Mouse (Mus musculus): ENCODE measurements at regions not wholly inside any gene's neighbourhood (a gene's known extent, or its start where the extent isn't known, plus 50 kb on each side); places are given as distances from the start of the nearest gene placed in this dataset.
A peak's percentile ranks its signal among the peaks of the same experiment; 100 is the strongest.

GRCm38 (mm10) chr11:71976724-71977481 lies 60.4 kb downstream of the Aipl1 start:
- Histone ChIP-seq H3K4me3 (ENCODE audit: low read depth, low read length) (no peak overlapping the region), H3K27me3 (ENCODE audit: control insufficient read depth, insufficient read depth, low read length) (no peaks in the 10 kb centered on the region), H3K9ac (ENCODE audit: low read length) (no peak overlapping the region), H3K27ac (ENCODE audit: low read depth, low read length) (no peak overlapping the region), H3K4me2 (ENCODE audit: low read depth, low read length, severe bottlenecking) (no peak overlapping the region), H3K9me3 (ENCODE audit: control insufficient read depth, low read length) (no peaks in the 10 kb centered on the region), H3K4me1 (replicated peaks; ENCODE audit: control insufficient read depth, insufficient read depth, low read length) (no peaks in the 10 kb centered on the region), H3K36me3 (ENCODE audit: control insufficient read depth, insufficient read depth, low read length) (no peaks in the 10 kb centered on the region)
- DNase-seq (ENCODE audit: low spot score) (peak; percentile 39), ATAC-seq (replicated peaks; ENCODE audit: low FRiP score) (no peak)
- 81% methylated on average over 15 of the region's 15 CpGs for WGBS

DNA sequence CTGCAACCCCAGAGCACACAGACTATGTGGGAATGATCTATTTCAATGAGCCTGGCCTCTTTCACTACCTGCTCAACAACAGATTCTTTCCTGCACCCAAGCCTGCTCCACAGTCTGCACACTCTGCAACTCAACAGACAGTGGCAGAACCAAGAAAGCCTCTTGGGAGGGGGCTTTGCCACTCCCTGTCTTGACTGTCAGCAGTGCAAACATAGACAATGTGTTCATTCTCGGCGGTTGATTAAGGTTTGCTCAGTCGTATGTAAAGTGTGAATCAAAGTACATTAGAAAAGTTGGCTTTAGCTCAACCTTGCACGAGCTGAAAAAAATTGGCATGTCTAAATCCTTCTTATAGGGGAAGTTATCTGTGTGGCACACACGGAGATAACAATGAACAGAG lies 66.0 kb downstream of the Aipl1 start:
- no peak for DNase-seq (ENCODE audit: low spot score)
- Histone ChIP-seq H3K27me3 (ENCODE audit: control insufficient read depth, insufficient read depth, low read length) (no peaks in the 10 kb centered on the region), H3K4me3 (ENCODE audit: low read depth, low read length) (no peak overlapping the region), H3K4me2 (ENCODE audit: low read depth, low read length, severe bottlenecking) (no peak overlapping the region), H3K9ac (ENCODE audit: low read length) (no peak overlapping the region), H3K27ac (ENCODE audit: low read depth, low read length) (no peak overlapping the region), H3K36me3 (ENCODE audit: control insufficient read depth, insufficient read depth, low read length) (no peaks in the 10 kb centered on the region), H3K9me3 (ENCODE audit: control insufficient read depth, low read length) (no peaks in the 10 kb centered on the region), H3K4me1 (replicated peaks; ENCODE audit: control insufficient read depth, insufficient read depth, low read length) (no peaks in the 10 kb centered on the region)
- ATAC-seq (replicated peaks; ENCODE audit: low FRiP score) = no peak
- 83% methylated on average over 5 of the region's 5 CpGs for WGBS

- Histone ChIP-seq H3K4me2 (ENCODE audit: low read depth, low read length, severe bottlenecking) (no peak overlapping the region), H3K4me1 (replicated peaks; ENCODE audit: control insufficient read depth, insufficient read depth, low read length) (no peaks in the 10 kb centered on the region), H3K36me3 (ENCODE audit: control insufficient read depth, insufficient read depth, low read length) (no peaks in the 10 kb centered on the region), H3K27ac (ENCODE audit: low read depth, low read length) (no peak overlapping the region), H3K9me3 (ENCODE audit: control insufficient read depth, low read length) (no peaks in the 10 kb centered on the region), H3K9ac (ENCODE audit: low read length) (no peak overlapping the region), H3K4me3 (ENCODE audit: low read depth, low read length) (no peak overlapping the region), H3K27me3 (ENCODE audit: control insufficient read depth, insufficient read depth, low read length) (no peaks in the 10 kb centered on the region)
- WGBS = 88% methylated on average over 3 of the region's 3 CpGs
- ATAC-seq (replicated peaks; ENCODE audit: low FRiP score) = no peak
- no peak for DNase-seq (ENCODE audit: low spot score)
These were observed 75.0 kb downstream of the Aipl1 start for GRCm38 (mm10) chr11:71962306-71962705.

DNA sequence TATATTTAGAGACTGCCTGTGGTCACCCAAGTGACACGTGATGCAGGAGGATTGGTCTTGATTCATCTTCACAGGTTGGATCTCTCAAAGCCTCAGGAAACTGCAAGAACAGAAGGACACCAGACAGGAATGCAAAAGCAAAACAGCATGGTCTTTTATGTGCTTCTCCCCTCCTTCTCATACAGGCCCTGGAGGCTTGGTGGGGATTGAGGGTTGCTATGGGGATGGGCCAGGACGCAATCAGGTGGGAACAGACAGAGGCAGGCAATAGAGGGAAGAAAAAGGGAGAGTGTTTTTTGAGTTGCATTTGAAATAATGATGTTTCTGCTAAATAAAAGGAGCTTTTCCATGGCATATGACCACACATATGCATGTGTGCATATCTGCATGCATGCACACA lies 84.8 kb downstream of the Aipl1 start:
- Histone ChIP-seq H3K4me2 (ENCODE audit: low read depth, low read length, severe bottlenecking) (no peak overlapping the region), H3K27ac (ENCODE audit: low read depth, low read length) (no peak overlapping the region), H3K9ac (ENCODE audit: low read length) (no peak overlapping the region), H3K9me3 (ENCODE audit: control insufficient read depth, low read length) (no peaks in the 10 kb centered on the region), H3K4me1 (replicated peaks; ENCODE audit: control insufficient read depth, insufficient read depth, low read length) (no peaks in the 10 kb centered on the region), H3K4me3 (ENCODE audit: low read depth, low read length) (no peak overlapping the region), H3K36me3 (ENCODE audit: control insufficient read depth, insufficient read depth, low read length) (no peaks in the 10 kb centered on the region), H3K27me3 (ENCODE audit: control insufficient read depth, insufficient read depth, low read length) (no peaks in the 10 kb centered on the region)
- ATAC-seq (replicated peaks; ENCODE audit: low FRiP score) (no peak), DNase-seq (ENCODE audit: low spot score) (no peak)
- WGBS = 70% methylated on average over 2 of the region's 2 CpGs

DNA sequence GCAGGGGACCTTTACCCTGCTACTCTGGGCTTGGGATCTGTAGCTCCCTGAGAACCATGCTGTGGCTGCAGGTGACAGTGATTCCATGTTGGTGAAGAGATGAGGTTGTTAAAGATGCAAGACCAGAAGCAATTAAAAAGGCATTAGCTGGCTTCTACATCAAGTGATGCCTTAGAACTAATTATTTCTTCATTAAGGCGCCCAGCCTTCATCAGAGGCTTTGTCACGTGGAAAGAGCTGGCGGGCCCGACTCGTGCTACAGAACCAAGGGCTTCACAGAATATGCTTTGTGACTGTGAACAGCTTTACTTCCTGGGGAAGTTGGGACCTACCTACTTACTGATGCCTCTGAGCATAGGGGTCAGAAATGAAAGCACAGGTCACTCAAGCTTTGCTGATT lies 90.1 kb downstream of the Aipl1 start:
- Histone ChIP-seq H3K9ac (ENCODE audit: low read length) (no peak overlapping the region), H3K36me3 (ENCODE audit: control insufficient read depth, insufficient read depth, low read length) (no peaks in the 10 kb centered on the region), H3K27ac (ENCODE audit: low read depth, low read length) (no peak overlapping the region), H3K4me3 (ENCODE audit: low read depth, low read length) (no peak overlapping the region), H3K4me1 (replicated peaks; ENCODE audit: control insufficient read depth, insufficient read depth, low read length) (no peaks in the 10 kb centered on the region), H3K9me3 (ENCODE audit: control insufficient read depth, low read length) (no peaks in the 10 kb centered on the region), H3K27me3 (ENCODE audit: control insufficient read depth, insufficient read depth, low read length) (no peaks in the 10 kb centered on the region), H3K4me2 (ENCODE audit: low read depth, low read length, severe bottlenecking) (no peak overlapping the region)
- ATAC-seq (replicated peaks; ENCODE audit: low FRiP score) = no peak
- WGBS = 59% methylated on average over 5 of the region's 5 CpGs
- no peak for DNase-seq (ENCODE audit: low spot score)

DNA sequence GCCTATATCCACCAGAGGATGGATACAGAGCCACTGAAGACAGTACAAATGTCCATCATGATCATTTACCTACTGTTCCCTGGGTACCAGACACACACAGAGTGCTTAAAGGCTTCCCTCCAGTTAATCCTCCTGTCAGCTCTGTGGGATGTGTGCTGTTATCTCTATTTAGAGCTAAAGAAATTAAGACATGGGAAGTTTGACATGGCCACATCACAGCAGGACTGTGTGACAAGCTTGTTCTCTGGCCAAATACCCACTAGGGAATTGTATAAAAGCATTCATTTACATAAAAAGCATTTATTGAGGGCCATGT lies 92.3 kb downstream of the Aipl1 start:
- no peak overlapping the region for H3K4me2 ChIP-seq (ENCODE audit: low read depth, low read length, severe bottlenecking)
- H3K4me1 ChIP-seq (replicated peaks; ENCODE audit: control insufficient read depth, insufficient read depth, low read length) = no peaks in the 10 kb centered on the region
- no peaks in the 10 kb centered on the region for H3K36me3 ChIP-seq (ENCODE audit: control insufficient read depth, insufficient read depth, low read length)
- DNase-seq (ENCODE audit: low spot score) = no peak
- ATAC-seq (replicated peaks; ENCODE audit: low FRiP score) = no peak
- no peaks in the 10 kb centered on the region for H3K9me3 ChIP-seq (ENCODE audit: control insufficient read depth, low read length)
- no peak overlapping the region for H3K4me3 ChIP-seq (ENCODE audit: low read depth, low read length)
- no peak overlapping the region for H3K9ac ChIP-seq (ENCODE audit: low read length)
- H3K27ac ChIP-seq (ENCODE audit: low read depth, low read length) = no peak overlapping the region
- no peaks in the 10 kb centered on the region for H3K27me3 ChIP-seq (ENCODE audit: control insufficient read depth, insufficient read depth, low read length)

GRCm38 (mm10) chr11:71944398-71945097 lies 92.8 kb downstream of the Aipl1 start:
- no peak overlapping the region for H3K4me3 ChIP-seq (ENCODE audit: low read depth, low read length)
- H3K9ac ChIP-seq (ENCODE audit: low read length) = no peak overlapping the region
- H3K27me3 ChIP-seq (ENCODE audit: control insufficient read depth, insufficient read depth, low read length) = no peaks in the 10 kb centered on the region
- DNase-seq (ENCODE audit: low spot score) (no peak), ATAC-seq (replicated peaks; ENCODE audit: low FRiP score) (no peak)
- WGBS = 51% methylated on average over 9 of the region's 9 CpGs
- no peaks in the 10 kb centered on the region for H3K9me3 ChIP-seq (ENCODE audit: control insufficient read depth, low read length)
- no peaks in the 10 kb centered on the region for H3K36me3 ChIP-seq (ENCODE audit: control insufficient read depth, insufficient read depth, low read length)
- no peaks in the 10 kb centered on the region for H3K4me1 ChIP-seq (replicated peaks; ENCODE audit: control insufficient read depth, insufficient read depth, low read length)
- no peak overlapping the region for H3K27ac ChIP-seq (ENCODE audit: low read depth, low read length)
- H3K4me2 ChIP-seq (ENCODE audit: low read depth, low read length, severe bottlenecking) = no peak overlapping the region

GRCm38 (mm10) chr11:71943512-71943911 lies 93.8 kb downstream of the Aipl1 start:
- WGBS = 55% methylated on average over 3 of the region's 3 CpGs
- Histone ChIP-seq H3K4me1 (replicated peaks; ENCODE audit: control insufficient read depth, insufficient read depth, low read length) (no peaks in the 10 kb centered on the region), H3K4me3 (ENCODE audit: low read depth, low read length) (no peak overlapping the region), H3K9me3 (ENCODE audit: control insufficient read depth, low read length) (no peaks in the 10 kb centered on the region), H3K27me3 (ENCODE audit: control insufficient read depth, insufficient read depth, low read length) (no peaks in the 10 kb centered on the region), H3K9ac (ENCODE audit: low read length) (no peak overlapping the region), H3K4me2 (ENCODE audit: low read depth, low read length, severe bottlenecking) (no peak overlapping the region), H3K36me3 (ENCODE audit: control insufficient read depth, insufficient read depth, low read length) (no peaks in the 10 kb centered on the region), H3K27ac (ENCODE audit: low read depth, low read length) (no peak overlapping the region)
- ATAC-seq (replicated peaks; ENCODE audit: low FRiP score) (no peak), DNase-seq (ENCODE audit: low spot score) (peak; percentile 53)

GRCm38 (mm10) chr11:71939066-71939465 lies 98.2 kb downstream of the Aipl1 start:
- Histone ChIP-seq H3K27me3 (ENCODE audit: control insufficient read depth, insufficient read depth, low read length) (no peaks in the 10 kb centered on the region), H3K9ac (ENCODE audit: low read length) (no peak overlapping the region), H3K27ac (ENCODE audit: low read depth, low read length) (no peak overlapping the region), H3K36me3 (ENCODE audit: control insufficient read depth, insufficient read depth, low read length) (no peaks in the 10 kb centered on the region), H3K9me3 (ENCODE audit: control insufficient read depth, low read length) (no peaks in the 10 kb centered on the region), H3K4me1 (replicated peaks; ENCODE audit: control insufficient read depth, insufficient read depth, low read length) (no peaks in the 10 kb centered on the region), H3K4me3 (ENCODE audit: low read depth, low read length) (no peak overlapping the region), H3K4me2 (ENCODE audit: low read depth, low read length, severe bottlenecking) (no peak overlapping the region)
- ATAC-seq (replicated peaks; ENCODE audit: low FRiP score) (no peak), DNase-seq (ENCODE audit: low spot score) (no peak)
- WGBS = 84% methylated on average over 6 of the region's 6 CpGs

Measured in forebrain, embryonic 11.5 days (tissue).